Mouse (Mus musculus) layer of hippocampus, postnatal 36 days (tissue): ENCODE measurements around the gene Tmem168. TPM values are rescaled to one million over a fixed set of nuclear protein-coding genes. Genes with fewer than 3 reads are reported as not detected.

Experiments used
- DNase-seq, 2 experiments: peaks; one replicate each; pipeline ENCODE4 v3.0.0; 2022
- total RNA-seq, 2 experiments: library from RNA; stranded (reverse); gene quantifications; 2 replicates each; pipeline ENCODE4 v1.2.3; 2021

Gene Tmem168
- total RNA-seq: 10 to 100 TPM; 14.0 to 17.4 TPM

- peak; percentile 93 to 95 for DNase-seq
These were observed at the start of gene Tmem168 for GRCm38 (mm10) chr6:13607621-13608493. Gene Tmem168, minus strand, starts transcription at chr6:13608100.

- DNase-seq: no peak
These were observed 46.2 kb upstream of the Tmem168 start for GRCm38 (mm10) chr6:13654081-13654480.

GRCm38 (mm10) chr6:13652284-13652683 lies 44.4 kb upstream of the Tmem168 start:
- no peak for DNase-seq

GRCm38 (mm10) chr6:13650854-13651253 lies 43.0 kb upstream of the Tmem168 start:
- no peak for DNase-seq

GRCm38 (mm10) chr6:13648305-13648704 lies 40.4 kb upstream of the Tmem168 start:
- no peak for DNase-seq

- no peak for DNase-seq
These were observed 28.7 kb upstream of the Tmem168 start for GRCm38 (mm10) chr6:13636582-13636989.

GRCm38 (mm10) chr6:13632571-13632970 lies 24.7 kb upstream of the Tmem168 start:
- no peak for DNase-seq

- DNase-seq: no peak
These were observed 22.7 kb upstream of the Tmem168 start for GRCm38 (mm10) chr6:13630607-13631006.

GRCm38 (mm10) chr6:13619618-13620017 lies 11.7 kb upstream of the Tmem168 start:
- DNase-seq: peak; percentile 17 to 22

GRCm38 (mm10) chr6:13617110-13617509 lies 9.2 kb upstream of the Tmem168 start:
- DNase-seq: no peak

GRCm38 (mm10) chr6:13614568-13614967 lies 6.7 kb upstream of the Tmem168 start:
- DNase-seq: no peak

GRCm38 (mm10) chr6:13613671-13614070 lies 5.8 kb upstream of the Tmem168 start:
- DNase-seq: no peak

GRCm38 (mm10) chr6:13610869-13611268 lies 3.0 kb upstream of the Tmem168 start:
- DNase-seq: no peak

GRCm38 (mm10) chr6:13609353-13610140 lies 1.6 kb upstream of the Tmem168 start:
- no peak for DNase-seq

GRCm38 (mm10) chr6:13606921-13607620 lies 829 bp downstream of the Tmem168 start:
- no peak for DNase-seq

GRCm38 (mm10) chr6:13606394-13606793 lies 1.5 kb downstream of the Tmem168 start:
- DNase-seq: no peak

GRCm38 (mm10) chr6:13603134-13603533 lies 4.8 kb downstream of the Tmem168 start:
- no peak for DNase-seq

- DNase-seq: peak; percentile 23 to 26
These were observed 6.3 kb downstream of the Tmem168 start for GRCm38 (mm10) chr6:13601587-13601986.

- DNase-seq: no peak
These were observed 9.5 kb downstream of the Tmem168 start for GRCm38 (mm10) chr6:13598239-13598923.

GRCm38 (mm10) chr6:13592729-13593345 lies 15.1 kb downstream of the Tmem168 start:
- no peak for DNase-seq

- DNase-seq: no peak
These were observed 21.3 kb downstream of the Tmem168 start for GRCm38 (mm10) chr6:13586560-13586959.

GRCm38 (mm10) chr6:13586154-13586553 lies 21.7 kb downstream of the Tmem168 start:
- no peak for DNase-seq
